Mouse (Mus musculus) spleen, adult 2 months (tissue): Measurements from ENCODE around the gene Pex10.

Source experiments
- CTCF ChIP-seq: fragments of 200-500 bp; IDR thresholded peaks from 2 replicates; pipeline ENCODE4 v1.5.1; 2011; ENCODE audit warnings: mild to moderate bottlenecking, inconsistent platforms; ENCODE audit not compliant: insufficient read depth, insufficient read length, insufficient replicate concordance; ENCODE audit errors: extremely low read depth
- POLR2A ChIP-seq: fragments of 200-500 bp; IDR thresholded peaks from 2 replicates; pipeline ENCODE4 v1.6.1; 2011; ENCODE audit warnings: low read depth, low read length, inconsistent platforms

GRCm38 (mm10) chr4:155068357-155068972, 1.6 kb downstream of the Pex10 start:
- TF ChIP-seq CTCF = no peak
- TF ChIP-seq POLR2A = no peak
